Mouse (Mus musculus) kidney, adult 2 months (tissue): ENCODE measurements around the gene Kif3a.

Experiments
- CTCF ChIP-seq: fragments of 200-500 bp; conservative IDR thresholded peaks from 2 replicates; pipeline ENCODE4 v1.5.1; 2011; ENCODE audit warnings: low read depth, mild to moderate bottlenecking, control low read depth, low read length, moderate library complexity, mixed read lengths; ENCODE audit not compliant: insufficient read depth, insufficient read length
- POLR2A ChIP-seq: fragments of 200-500 bp; IDR thresholded peaks from one replicate; pipeline ENCODE4 v1.6.1; 2011; ENCODE audit warnings: low read depth, low read length, control low read depth

DNA sequence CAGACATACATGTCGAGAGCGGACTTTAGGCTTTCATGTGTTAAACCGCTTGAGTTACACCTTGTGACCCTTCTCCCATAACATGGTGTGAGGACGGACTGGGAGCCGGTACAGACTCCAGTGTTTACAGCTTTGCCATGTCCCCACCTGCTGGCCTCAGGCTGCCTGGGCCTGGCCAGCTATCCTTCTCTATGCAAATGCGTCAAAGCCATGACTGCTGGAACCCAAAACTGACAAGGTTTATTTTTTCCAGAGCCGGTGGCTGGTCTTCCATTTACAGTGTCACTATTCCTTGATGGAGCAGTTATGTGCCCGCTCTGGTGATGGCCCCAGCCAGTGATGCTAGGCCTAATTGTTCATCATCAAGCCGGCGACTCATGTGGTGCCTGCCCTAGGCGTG lies 26.0 kb upstream of the Kif3a start:
- TF ChIP-seq CTCF = no peak; the same call in 1 of the 2 replicates
- TF ChIP-seq POLR2A = no peak
